Mouse (Mus musculus) erythroblast, embryonic 14.5 days (primary cell): ENCODE measurements at regions not wholly inside any gene's neighbourhood (a gene's known extent, or its start where the extent isn't known, plus 50 kb on each side); places are given as distances from the start of the nearest gene placed in this dataset.

ENCODE experiments used
- GATA1 ChIP-seq: IDR thresholded peaks from 2 replicates; pipeline ENCODE4 v1.6.1; 2012; ENCODE audit warnings: low read length, inconsistent platforms, mixed read lengths
- TAL1 ChIP-seq: IDR thresholded peaks from 3 replicates; pipeline ENCODE4 v1.6.1; 2012; ENCODE audit warnings: low read length, inconsistent platforms, mixed read lengths

- TF ChIP-seq GATA1 (no peak), TAL1 (no peak)
Observed at GRCm38 (mm10) chr3:130879463-130879862, 149.3 kb upstream of the Rpl34 start.
